Mouse (Mus musculus): ENCODE results near the gene Olfr322. TPM values are rescaled to one million over a fixed set of nuclear protein-coding genes. Genes with fewer than 3 reads are reported as not detected.

The Olfr322 gene
- total and polyA plus RNA-seq, 3 experiments: not detected

GRCm38 (mm10) chr11:58641057-58641456, 17.5 kb upstream of the Olfr322 start:
- WGBS: 38% methylated on average over 13 of the region's 14 CpGs
- Histone ChIP-seq H3K4me1 (ENCODE audit: control insufficient read depth, insufficient read depth, low read length) (no peaks in the 10 kb centered on the region), H3K27me3 (ENCODE audit: control insufficient read depth, insufficient read depth, low read length) (peaks cover 3% of the 10 kb centered on the region), H3K27ac (no peak overlapping the region), H3K9ac (ENCODE audit: low read depth, low read length) (no peak overlapping the region), H3K79me2 (replicated peaks; ENCODE audit: control insufficient read depth, insufficient read depth, low read length) (no peaks in the 10 kb centered on the region), H3K4me3 (no peak overlapping the region), H3K36me3 (ENCODE audit: control insufficient read depth, insufficient read depth, low read length) (no peaks in the 10 kb centered on the region)
- no peak for DNase-seq
- intact Hi-C loops (cut with DNase I): no loop called here
- no peak for TF ChIP-seq EP300 (IDR thresholded peaks at IDR 0.05; ENCODE audit: insufficient read depth, low read depth, low read length)
- TF ChIP-seq CTCF (IDR thresholded peaks at IDR 0.05): no peak
- TF ChIP-seq POLR2A (IDR thresholded peaks at IDR 0.05; ENCODE audit: insufficient read depth, low read depth, low read length): no peak

- intact Hi-C loops (cut with DNase I): no loop called here
- H3K27ac ChIP-seq: no peak overlapping the region
- no peak overlapping the region for H3K9ac ChIP-seq (ENCODE audit: low read depth, low read length)
- 81% methylated on average over 13 of the region's 13 CpGs for WGBS
- H3K36me3 ChIP-seq (ENCODE audit: control insufficient read depth, insufficient read depth, low read length): no peaks in the 10 kb centered on the region
- no peaks in the 10 kb centered on the region for H3K4me1 ChIP-seq (ENCODE audit: control insufficient read depth, insufficient read depth, low read length)
- TF ChIP-seq CTCF (IDR thresholded peaks at IDR 0.05) (no peak), EP300 (IDR thresholded peaks at IDR 0.05; ENCODE audit: insufficient read depth, low read depth, low read length) (no peak), POLR2A (IDR thresholded peaks at IDR 0.05; ENCODE audit: insufficient read depth, low read depth, low read length) (no peak)
- peaks cover 3% of the 10 kb centered on the region for H3K27me3 ChIP-seq (ENCODE audit: control insufficient read depth, insufficient read depth, low read length)
- DNase-seq: no peak
- no peak overlapping the region for H3K4me3 ChIP-seq
- no peaks in the 10 kb centered on the region for H3K79me2 ChIP-seq (replicated peaks; ENCODE audit: control insufficient read depth, insufficient read depth, low read length)
These were observed 16.8 kb upstream of the Olfr322 start for GRCm38 (mm10) chr11:58641638-58642358.

- no peaks in the 10 kb centered on the region for H3K36me3 ChIP-seq (ENCODE audit: control insufficient read depth, insufficient read depth, low read length)
- no peaks in the 10 kb centered on the region for H3K79me2 ChIP-seq (replicated peaks; ENCODE audit: control insufficient read depth, insufficient read depth, low read length)
- peak in 1 of 2 experiments; percentile 30 for DNase-seq
- H3K9ac ChIP-seq (ENCODE audit: low read depth, low read length): no peak overlapping the region
- intact Hi-C loops (cut with DNase I): no loop called here
- TF ChIP-seq CTCF (IDR thresholded peaks at IDR 0.05): peak; percentile 72
- no peak for TF ChIP-seq POLR2A (IDR thresholded peaks at IDR 0.05; ENCODE audit: insufficient read depth, low read depth, low read length)
- H3K27ac ChIP-seq: no peak overlapping the region
- no peaks in the 10 kb centered on the region for H3K4me1 ChIP-seq (ENCODE audit: control insufficient read depth, insufficient read depth, low read length)
- no peak overlapping the region for H3K4me3 ChIP-seq
- WGBS: 29% methylated on average over 6 of the region's 6 CpGs
- H3K27me3 ChIP-seq (ENCODE audit: control insufficient read depth, insufficient read depth, low read length): peaks cover 3% of the 10 kb centered on the region
These were observed 15.2 kb upstream of the Olfr322 start for GRCm38 (mm10) chr11:58643350-58643749.

- H3K27ac ChIP-seq: no peak overlapping the region
- intact Hi-C loops (cut with DNase I): no loop called here
- TF ChIP-seq EP300 (IDR thresholded peaks at IDR 0.05; ENCODE audit: insufficient read depth, low read depth, low read length) (no peak), CTCF (IDR thresholded peaks at IDR 0.05) (no peak), POLR2A (IDR thresholded peaks at IDR 0.05; ENCODE audit: insufficient read depth, low read depth, low read length) (no peak)
These were observed 3.4 kb upstream of the Olfr322 start for GRCm38 (mm10) chr11:58655151-58655550.

GRCm38 (mm10) chr11:58669252-58669651, 10.7 kb downstream of the Olfr322 start:
- Histone ChIP-seq H3K36me3 (ENCODE audit: control insufficient read depth, insufficient read depth, low read length) (no peaks in the 10 kb centered on the region), H3K4me3 (no peak overlapping the region), H3K79me2 (replicated peaks; ENCODE audit: control insufficient read depth, insufficient read depth, low read length) (no peaks in the 10 kb centered on the region), H3K4me1 (ENCODE audit: control insufficient read depth, insufficient read depth, low read length) (no peaks in the 10 kb centered on the region), H3K27ac (no peak overlapping the region), H3K9ac (ENCODE audit: low read depth, low read length) (no peak overlapping the region), H3K27me3 (ENCODE audit: control insufficient read depth, insufficient read depth, low read length) (no peaks in the 10 kb centered on the region)
- peak; percentile 18; the same call in 1 of the 2 replicates for TF ChIP-seq CTCF (IDR thresholded peaks at IDR 0.05)
- no peak for TF ChIP-seq EP300 (IDR thresholded peaks at IDR 0.05; ENCODE audit: insufficient read depth, low read depth, low read length)
- DNase-seq: no peak
- intact Hi-C loops (cut with DNase I): no loop called here

More at GRCm38 (mm10) chr11:58655151-58655550, 3.4 kb upstream of the Olfr322 start:
- Histone ChIP-seq H3K36me3 (ENCODE audit: control insufficient read depth, insufficient read depth, low read length) (no peaks in the 10 kb centered on the region), H3K79me2 (replicated peaks; ENCODE audit: control insufficient read depth, insufficient read depth, low read length) (no peaks in the 10 kb centered on the region), H3K9ac (ENCODE audit: low read depth, low read length) (no peak overlapping the region), H3K27me3 (ENCODE audit: control insufficient read depth, insufficient read depth, low read length) (no peaks in the 10 kb centered on the region), H3K4me3 (no peak overlapping the region), H3K4me1 (ENCODE audit: control insufficient read depth, insufficient read depth, low read length) (no peaks in the 10 kb centered on the region)
- no peak for DNase-seq
- WGBS: 86% methylated on average over 3 of the region's 3 CpGs

GRCm38 (mm10) chr11:58671825-58672224, 13.2 kb downstream of the Olfr322 start:
- 53% methylated on average over 4 of the region's 4 CpGs for WGBS

More at GRCm38 (mm10) chr11:58671825-58672224, 13.2 kb downstream of the Olfr322 start:
- intact Hi-C loops (cut with DNase I): no loop called here
- H3K27ac ChIP-seq: no peak overlapping the region
- H3K36me3 ChIP-seq (ENCODE audit: control insufficient read depth, insufficient read depth, low read length): no peaks in the 10 kb centered on the region
- no peak for TF ChIP-seq EP300 (IDR thresholded peaks at IDR 0.05; ENCODE audit: insufficient read depth, low read depth, low read length)
- TF ChIP-seq CTCF (IDR thresholded peaks at IDR 0.05): peak; percentile 22; the same call in 1 of the 2 replicates
- H3K27me3 ChIP-seq (ENCODE audit: control insufficient read depth, insufficient read depth, low read length): no peaks in the 10 kb centered on the region
- H3K79me2 ChIP-seq (replicated peaks; ENCODE audit: control insufficient read depth, insufficient read depth, low read length): no peaks in the 10 kb centered on the region
- no peak overlapping the region for H3K9ac ChIP-seq (ENCODE audit: low read depth, low read length)
- DNase-seq: no peak
- H3K4me1 ChIP-seq (ENCODE audit: control insufficient read depth, insufficient read depth, low read length): no peaks in the 10 kb centered on the region
- H3K4me3 ChIP-seq: no peak overlapping the region
